Mouse (Mus musculus) adrenal gland, postnatal 14 days (tissue): ENCODE measurements at regions not wholly inside any gene's neighbourhood (a gene's known extent, or its start where the extent isn't known, plus 50 kb on each side); places are given as distances from the start of the nearest gene placed in this dataset.

Experiments
- DNase-seq: peaks from one replicate; pipeline ENCODE4 v3.0.0; 2021; ENCODE audit warnings: mixed read lengths

DNA sequence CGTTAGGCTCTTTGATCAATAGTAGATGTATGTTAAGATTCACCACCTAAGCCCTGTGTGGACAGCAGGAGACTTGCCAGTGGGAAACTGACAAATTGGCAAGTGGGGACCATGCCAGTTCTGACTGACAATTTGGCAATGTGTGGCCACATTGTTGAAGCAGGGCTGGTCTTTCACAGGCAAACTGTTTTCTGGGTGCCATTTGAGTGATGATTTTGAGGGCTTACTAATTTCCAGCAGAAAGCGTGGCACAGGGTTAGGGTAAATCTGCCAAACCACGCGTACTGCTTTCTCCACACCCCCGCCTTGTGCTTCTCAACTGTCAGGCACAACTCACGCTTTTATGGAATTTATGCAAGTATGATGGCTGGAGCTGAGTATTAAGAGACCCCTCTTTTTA is 91.2 kb upstream of the Trpm3 start:
- DNase-seq: no peak

- no peak for DNase-seq
Measured at GRCm38 (mm10) chr19:22066302-22066701, 72.5 kb upstream of the Trpm3 start.

GRCm38 (mm10) chr19:22070246-22071030 is 68.4 kb upstream of the Trpm3 start:
- DNase-seq: no peak

DNA sequence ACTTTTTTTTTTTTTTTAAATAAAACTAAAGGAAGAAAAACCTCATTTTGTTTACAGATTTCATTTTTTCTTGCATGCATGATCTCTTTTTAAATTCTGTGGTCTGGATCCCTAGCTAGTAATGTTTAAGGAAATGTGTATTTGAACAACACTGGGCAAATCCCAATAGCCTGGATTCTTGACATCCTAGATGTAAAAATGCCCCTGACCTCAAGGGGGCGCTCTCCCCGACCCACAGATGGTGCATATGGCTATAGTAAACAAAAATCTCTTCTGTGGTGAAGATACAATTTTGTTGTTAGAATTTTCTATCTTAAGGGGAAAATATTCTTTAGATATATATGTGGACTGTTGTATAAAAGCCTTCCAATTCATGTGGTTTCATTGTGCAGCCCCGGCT is 67.1 kb upstream of the Trpm3 start:
- no peak for DNase-seq

DNA sequence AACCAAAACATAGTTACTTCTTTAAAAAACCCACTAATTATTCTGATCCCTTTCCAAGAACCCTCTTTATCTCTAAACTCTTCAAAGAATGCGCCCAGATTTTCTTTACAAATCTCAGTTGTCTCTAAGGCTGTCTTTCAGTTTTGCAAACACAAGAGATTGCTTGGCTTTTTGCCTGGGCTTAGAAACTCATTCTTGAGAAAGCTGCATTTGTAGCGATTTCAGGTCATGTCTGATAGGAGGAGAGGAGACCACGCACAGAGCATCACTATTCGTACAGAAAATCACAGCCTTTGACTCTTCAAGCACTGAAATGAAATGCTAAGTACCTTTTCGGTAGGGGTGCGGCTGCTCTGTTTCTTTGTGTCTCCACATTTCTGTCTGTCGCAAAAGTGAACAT is 64.8 kb upstream of the Trpm3 start:
- no peak for DNase-seq

GRCm38 (mm10) chr19:22081448-22081847 is 57.4 kb upstream of the Trpm3 start:
- no peak for DNase-seq
